Mouse (Mus musculus): Measurements from ENCODE around the gene Tchh. TPM values are rescaled to one million over a fixed set of nuclear protein-coding genes. Genes with fewer than 3 reads are reported as not detected.
"Not testable (repeated sequence)": the region's sequence is repeated elsewhere in the genome, so short reads cannot be mapped to it uniquely, and the experiment has no call there.

The Tchh gene
- polyA plus RNA-seq, 1 experiment from 2014 or later = 5.7 TPM

GRCm38 (mm10) chr3:93485611-93486010, 43.5 kb downstream of the Tchh start:
- H3K4me1 ChIP-seq (ENCODE audit: insufficient read depth, low read length) = no peaks in the 10 kb centered on the region
- H3K27me3 ChIP-seq (ENCODE audit: insufficient read depth, low read length) = no peaks in the 10 kb centered on the region
- H3K27ac ChIP-seq (ENCODE audit: low read length) = no peak overlapping the region
- peaks cover 7% of the 10 kb centered on the region; the same call in 1 of the 2 replicates for H3K9me3 ChIP-seq (ENCODE audit: low read length)
- WGBS = 93% methylated on average over 3 of the region's 3 CpGs
- no peak overlapping the region for H3K9ac ChIP-seq (replicated peaks; ENCODE audit: low read length)
- no peaks in the 10 kb centered on the region for H3K36me3 ChIP-seq (ENCODE audit: insufficient read depth, low read length)
- H3K4me2 ChIP-seq (replicated peaks; ENCODE audit: low read depth, low read length) = no peak overlapping the region
- H3K4me3 ChIP-seq (ENCODE audit: low read length) = no peak overlapping the region
- ATAC-seq (ENCODE audit: low FRiP score, low TSS enrichment) = no peak

GRCm38 (mm10) chr3:93488541-93488940, 46.4 kb downstream of the Tchh start:
- H3K4me1 ChIP-seq (ENCODE audit: insufficient read depth, low read length) = no peaks in the 10 kb centered on the region
- no peak overlapping the region for H3K4me2 ChIP-seq (replicated peaks; ENCODE audit: low read depth, low read length)
- no peak for ATAC-seq (ENCODE audit: low FRiP score, low TSS enrichment)
- 91% methylated on average over 2 of the region's 2 CpGs for WGBS
- H3K4me3 ChIP-seq (ENCODE audit: low read length) = no peak overlapping the region
- no peaks in the 10 kb centered on the region; the same call in 1 of the 2 replicates for H3K27me3 ChIP-seq (ENCODE audit: insufficient read depth, low read length)
- no peaks in the 10 kb centered on the region for H3K9me3 ChIP-seq (ENCODE audit: low read length)
- H3K36me3 ChIP-seq (ENCODE audit: insufficient read depth, low read length) = no peaks in the 10 kb centered on the region
- no peak overlapping the region for H3K27ac ChIP-seq (ENCODE audit: low read length)
- no peak overlapping the region for H3K9ac ChIP-seq (replicated peaks; ENCODE audit: low read length)

DNA sequence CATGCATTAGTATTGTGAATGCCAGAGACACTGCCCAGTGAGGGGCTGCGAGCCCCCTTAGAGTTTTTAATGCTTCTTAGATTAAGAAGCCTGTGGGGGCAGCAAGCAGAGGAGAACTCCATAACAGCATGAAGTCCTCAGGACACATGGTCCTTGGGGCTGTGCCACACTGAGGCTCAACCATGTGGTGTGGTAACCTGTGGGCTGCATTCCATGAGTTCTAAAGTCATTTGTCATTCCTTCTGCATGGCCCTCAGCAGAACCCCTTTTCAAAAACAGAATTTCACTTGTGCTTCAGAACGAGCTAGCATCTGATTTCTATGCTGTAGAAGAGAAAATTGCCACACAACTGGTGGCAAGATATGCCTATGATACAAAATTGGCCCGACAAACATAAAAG, 50.0 kb downstream of the Tchh start:
- WGBS = 74% methylated on average over 3 of the region's 3 CpGs
- no peak overlapping the region for H3K4me3 ChIP-seq (ENCODE audit: low read length)

DNA sequence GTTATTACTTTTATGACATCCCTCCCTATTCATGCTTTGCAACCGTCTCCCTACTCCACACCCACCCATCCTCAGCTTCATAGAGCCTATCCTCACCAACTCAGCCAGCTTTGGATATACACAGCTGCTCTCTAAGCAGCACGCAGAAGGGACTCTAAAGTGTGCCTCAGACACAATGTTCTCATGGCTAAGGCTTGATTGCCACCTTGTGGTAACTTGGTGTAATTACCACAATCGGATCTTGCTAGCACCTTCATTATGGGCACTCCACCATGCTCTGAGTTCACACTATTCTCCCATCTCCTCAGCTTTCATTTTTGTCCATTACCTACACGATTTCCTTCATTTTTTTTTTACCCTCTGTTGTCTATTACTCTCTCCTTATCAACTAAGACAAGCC, 51.9 kb downstream of the Tchh start:
- Histone ChIP-seq H3K4me1 (ENCODE audit: insufficient read depth, low read length) (no peaks in the 10 kb centered on the region), H3K9ac (replicated peaks; ENCODE audit: low read length) (no peak overlapping the region), H3K9me3 (ENCODE audit: low read length) (no peaks in the 10 kb centered on the region), H3K27me3 (ENCODE audit: insufficient read depth, low read length) (no peaks in the 10 kb centered on the region; the same call in 1 of the 2 replicates), H3K4me2 (replicated peaks; ENCODE audit: low read depth, low read length) (no peak overlapping the region), H3K4me3 (ENCODE audit: low read length) (no peak overlapping the region), H3K27ac (ENCODE audit: low read length) (no peak overlapping the region), H3K36me3 (ENCODE audit: insufficient read depth, low read length) (no peaks in the 10 kb centered on the region)
- 1% methylated on average over 4 of the region's 4 CpGs for WGBS
- peak; percentile 90 for ATAC-seq (ENCODE audit: low FRiP score, low TSS enrichment)

More for the DNA sequence above, 50.0 kb downstream of the Tchh start:
- no peaks in the 10 kb centered on the region; the same call in 1 of the 2 replicates for H3K27me3 ChIP-seq (ENCODE audit: insufficient read depth, low read length)
- no peak for ATAC-seq (ENCODE audit: low FRiP score, low TSS enrichment)
- H3K9ac ChIP-seq (replicated peaks; ENCODE audit: low read length) = no peak overlapping the region
- H3K27ac ChIP-seq (ENCODE audit: low read length) = no peak overlapping the region
- H3K36me3 ChIP-seq (ENCODE audit: insufficient read depth, low read length) = no peaks in the 10 kb centered on the region
- H3K9me3 ChIP-seq (ENCODE audit: low read length) = no peaks in the 10 kb centered on the region
- no peaks in the 10 kb centered on the region for H3K4me1 ChIP-seq (ENCODE audit: insufficient read depth, low read length)
- H3K4me2 ChIP-seq (replicated peaks; ENCODE audit: low read depth, low read length) = no peak overlapping the region

GRCm38 (mm10) chr3:93494774-93495173, 52.6 kb downstream of the Tchh start:
- not testable (repeated sequence) for H3K9me3 ChIP-seq (ENCODE audit: low read length); H3K9ac ChIP-seq (replicated peaks; ENCODE audit: low read length); H3K4me2 ChIP-seq (replicated peaks; ENCODE audit: low read depth, low read length); H3K36me3 ChIP-seq (ENCODE audit: insufficient read depth, low read length); ATAC-seq (ENCODE audit: low FRiP score, low TSS enrichment); H3K27me3 ChIP-seq (ENCODE audit: insufficient read depth, low read length); H3K4me3 ChIP-seq (ENCODE audit: low read length); H3K27ac ChIP-seq (ENCODE audit: low read length); H3K4me1 ChIP-seq (ENCODE audit: insufficient read depth, low read length)
- WGBS = 27% methylated on average over 5 of the region's 5 CpGs

GRCm38 (mm10) chr3:93497131-93497530, 55.0 kb downstream of the Tchh start:
- H3K9ac ChIP-seq (replicated peaks; ENCODE audit: low read length) = no peak overlapping the region
- no peak overlapping the region for H3K27ac ChIP-seq (ENCODE audit: low read length)
- WGBS = 72% methylated on average over 3 of the region's 3 CpGs
- H3K36me3 ChIP-seq (ENCODE audit: insufficient read depth, low read length) = no peaks in the 10 kb centered on the region
- H3K4me1 ChIP-seq (ENCODE audit: insufficient read depth, low read length) = no peaks in the 10 kb centered on the region
- H3K27me3 ChIP-seq (ENCODE audit: insufficient read depth, low read length) = no peaks in the 10 kb centered on the region; the same call in 1 of the 2 replicates
- H3K4me3 ChIP-seq (ENCODE audit: low read length) = no peak overlapping the region
- H3K4me2 ChIP-seq (replicated peaks; ENCODE audit: low read depth, low read length) = no peak overlapping the region
- ATAC-seq (ENCODE audit: low FRiP score, low TSS enrichment) = no peak
- H3K9me3 ChIP-seq (ENCODE audit: low read length) = no peaks in the 10 kb centered on the region

Small RNAs within 50 kb of the gene (microRNA-seq; reads per million reads assigned to microRNA genes)
- gene Gm22752 = not detected

Other genes starting within 250 kb of the Tchh start
- gene Flg2, start 245.1 kb upstream of the Tchh start, polyA plus RNA-seq (2015; fragmentation: Nextera tagmentation; extraction: Ambion mirVana) = not detected in 2 replicates
- 0.44 TPM in 2 replicates for gene Flg, start 168.8 kb upstream of the Tchh start, polyA plus RNA-seq (2015; fragmentation: Nextera tagmentation; extraction: Ambion mirVana)
- 0.04 and 0.07 TPM in 2 replicates for gene Hrnr, start 122.6 kb upstream of the Tchh start, polyA plus RNA-seq (2015; fragmentation: Nextera tagmentation; extraction: Ambion mirVana)
- gene Rptn, start 48.6 kb upstream of the Tchh start, polyA plus RNA-seq (2015; fragmentation: Nextera tagmentation; extraction: Ambion mirVana) = 0.10 TPM in 1 of 2 replicates, not detected in the other
- gene Tchhl1, start 26.4 kb downstream of the Tchh start, polyA plus RNA-seq (2015; fragmentation: Nextera tagmentation; extraction: Ambion mirVana) = 0.64 and 0.66 TPM in 2 replicates
- 1,206 and 1,400 TPM in 2 replicates for gene S100a11, start 78.2 kb downstream of the Tchh start, polyA plus RNA-seq (2015; fragmentation: Nextera tagmentation; extraction: Ambion mirVana)
- 487 TPM in 2 replicates for gene S100a10, start 112.8 kb downstream of the Tchh start, polyA plus RNA-seq (2015; fragmentation: Nextera tagmentation; extraction: Ambion mirVana)
- not detected in 2 replicates for gene Tdpoz2, start 210.4 kb downstream of the Tchh start, polyA plus RNA-seq (2015; fragmentation: Nextera tagmentation; extraction: Ambion mirVana)
- not detected in 2 replicates for gene Tdpoz1, start 234.0 kb downstream of the Tchh start, polyA plus RNA-seq (2015; fragmentation: Nextera tagmentation; extraction: Ambion mirVana)

Measured in kidney, embryonic 16.5 days (tissue).